Mouse (Mus musculus): ENCODE results near the gene Dnttip1. TPM values are rescaled to one million over a fixed set of nuclear protein-coding genes. Genes with fewer than 3 reads are reported as not detected.
A peak's percentile ranks its signal among the peaks of the same experiment; 100 is the strongest.
"Not testable (repeated sequence)": the region's sequence is repeated elsewhere in the genome, so short reads cannot be mapped to it uniquely, and the experiment has no call there.

Dnttip1 gene
- total RNA-seq, 4 experiments from 2014 or later: 20.4 to 28.2 (median 26.9) TPM

- DNase-seq (ENCODE audit: low spot score): no peak
These were observed 36.1 kb downstream of the Dnttip1 start for GRCm38 (mm10) chr2:164781876-164782275.

GRCm38 (mm10) chr2:164783926-164784581, 38.3 kb downstream of the Dnttip1 start:
- DNase-seq (ENCODE audit: low spot score): no peak

GRCm38 (mm10) chr2:164784869-164785420, 39.2 kb downstream of the Dnttip1 start:
- no peak for DNase-seq (ENCODE audit: low spot score)

GRCm38 (mm10) chr2:164785481-164786387, 40.0 kb downstream of the Dnttip1 start, which contains the start of gene Snx21:
Gene Snx21, plus strand, starts transcription at chr2:164785823.
- DNase-seq (ENCODE audit: low spot score): peak; percentile 89

- peak; percentile 31 for DNase-seq (ENCODE audit: low spot score)
These were observed 40.7 kb downstream of the Dnttip1 start for GRCm38 (mm10) chr2:164786388-164786885.

- no peak for DNase-seq (ENCODE audit: low spot score)
These were observed 41.2 kb downstream of the Dnttip1 start for GRCm38 (mm10) chr2:164787032-164787431.

GRCm38 (mm10) chr2:164787779-164788178, 42.0 kb downstream of the Dnttip1 start:
- DNase-seq (ENCODE audit: low spot score): no peak

GRCm38 (mm10) chr2:164788411-164788810, 42.6 kb downstream of the Dnttip1 start:
- no peak for DNase-seq (ENCODE audit: low spot score)

GRCm38 (mm10) chr2:164790451-164790850, 44.7 kb downstream of the Dnttip1 start:
- no peak for DNase-seq (ENCODE audit: low spot score)

- no peak for DNase-seq (ENCODE audit: low spot score)
These were observed 46.1 kb downstream of the Dnttip1 start for GRCm38 (mm10) chr2:164791841-164792261.

GRCm38 (mm10) chr2:164792400-164793190, 46.8 kb downstream of the Dnttip1 start:
- no peak for DNase-seq (ENCODE audit: low spot score)

- DNase-seq (ENCODE audit: low spot score): peak; percentile 45
These were observed 47.5 kb downstream of the Dnttip1 start for GRCm38 (mm10) chr2:164793236-164793635.

GRCm38 (mm10) chr2:164793772-164794171, 48.0 kb downstream of the Dnttip1 start:
- DNase-seq (ENCODE audit: low spot score): no peak

- DNase-seq (ENCODE audit: low spot score): peak; percentile 82
These were observed 48.5 kb downstream of the Dnttip1 start for GRCm38 (mm10) chr2:164794293-164794692.

GRCm38 (mm10) chr2:164795868-164796267, 50.1 kb downstream of the Dnttip1 start:
- no peak for DNase-seq (ENCODE audit: low spot score)

- DNase-seq (ENCODE audit: low spot score): not testable (repeated sequence)
These were observed 52.8 kb downstream of the Dnttip1 start for GRCm38 (mm10) chr2:164798554-164798953.

GRCm38 (mm10) chr2:164800252-164801004, 54.6 kb downstream of the Dnttip1 start:
- DNase-seq (ENCODE audit: low spot score): no peak

GRCm38 (mm10) chr2:164803201-164803920, 57.6 kb downstream of the Dnttip1 start:
- DNase-seq (ENCODE audit: low spot score): no peak

GRCm38 (mm10) chr2:164803921-164804313, 58.1 kb downstream of the Dnttip1 start:
- DNase-seq (ENCODE audit: low spot score): no peak
